Mouse (Mus musculus) stomach, embryonic 15.5 days (tissue): ENCODE measurements around the gene Hist1h2bp. TPM values are rescaled to one million over a fixed set of nuclear protein-coding genes. Genes with fewer than 3 reads are reported as not detected.
"Not testable (repeated sequence)": the region's sequence is repeated elsewhere in the genome, so short reads cannot be mapped to it uniquely, and the experiment has no call there.

Experiments used
- ATAC-seq: fragments of 200-750 bp; cut with Nextera tagmentation; 2 replicates; pipeline ENCODE4 v1.8.0; 2017; ENCODE audit warnings: low read depth, moderate number of reproducible peaks, moderate TSS enrichment; ENCODE audit not compliant: insufficient read depth, low FRiP score
- H3K27ac ChIP-seq: fragments of 300-500 bp; sonication (generic); 2 replicates; pipeline ENCODE4 v1.5.1; 2015; ENCODE audit warnings: mild to moderate bottlenecking, inconsistent platforms
- H3K27me3 ChIP-seq: fragments of 300-500 bp; sonication (generic); replicated peaks from 2 replicates; pipeline ENCODE4 v1.6.1; 2015; ENCODE audit warnings: inconsistent platforms
- H3K36me3 ChIP-seq: fragments of 300-500 bp; sonication (generic); 2 replicates; pipeline ENCODE4 v1.6.1; 2015; ENCODE audit warnings: inconsistent platforms
- H3K4me1 ChIP-seq: fragments of 300-500 bp; sonication (generic); 2 replicates; pipeline ENCODE4 v1.6.1; 2015; ENCODE audit warnings: inconsistent platforms
- H3K4me2 ChIP-seq: fragments of 300-500 bp; sonication (generic); 2 replicates; pipeline ENCODE4 v1.6.1; 2015; ENCODE audit warnings: mild to moderate bottlenecking, inconsistent platforms
- H3K4me3 ChIP-seq: fragments of 300-500 bp; sonication (generic); replicated peaks from 2 replicates; pipeline ENCODE4 v1.5.1; 2015; ENCODE audit warnings: inconsistent platforms
- H3K9ac ChIP-seq: fragments of 300-500 bp; sonication (generic); 2 replicates; pipeline ENCODE4 v1.6.1; 2015; ENCODE audit warnings: inconsistent platforms
- H3K9me3 ChIP-seq: fragments of 300-500 bp; sonication (generic); 2 replicates; pipeline ENCODE4 v1.6.1; 2016; ENCODE audit warnings: inconsistent platforms
- WGBS: fragments of 180-500 bp; shearing (Covaris S2); methylation state at CpG from one replicate; pipeline ENCODE4 v1.1.7; 2015; 5-methylcytosine and 5-hydroxymethylcytosine counted together
- polyA plus RNA-seq: library from polyadenylated mRNA; unstranded; fragments of >200 nt; fragmentation: Nextera tagmentation; extraction: Ambion mirVana; gene quantifications from 2 replicates; pipeline ENCODE4 v1.2.1, GENCODE M21; 2015

The Hist1h2bp gene
- polyA plus RNA-seq, 1 experiment from 2014 or later: 2.1 TPM

DNA sequence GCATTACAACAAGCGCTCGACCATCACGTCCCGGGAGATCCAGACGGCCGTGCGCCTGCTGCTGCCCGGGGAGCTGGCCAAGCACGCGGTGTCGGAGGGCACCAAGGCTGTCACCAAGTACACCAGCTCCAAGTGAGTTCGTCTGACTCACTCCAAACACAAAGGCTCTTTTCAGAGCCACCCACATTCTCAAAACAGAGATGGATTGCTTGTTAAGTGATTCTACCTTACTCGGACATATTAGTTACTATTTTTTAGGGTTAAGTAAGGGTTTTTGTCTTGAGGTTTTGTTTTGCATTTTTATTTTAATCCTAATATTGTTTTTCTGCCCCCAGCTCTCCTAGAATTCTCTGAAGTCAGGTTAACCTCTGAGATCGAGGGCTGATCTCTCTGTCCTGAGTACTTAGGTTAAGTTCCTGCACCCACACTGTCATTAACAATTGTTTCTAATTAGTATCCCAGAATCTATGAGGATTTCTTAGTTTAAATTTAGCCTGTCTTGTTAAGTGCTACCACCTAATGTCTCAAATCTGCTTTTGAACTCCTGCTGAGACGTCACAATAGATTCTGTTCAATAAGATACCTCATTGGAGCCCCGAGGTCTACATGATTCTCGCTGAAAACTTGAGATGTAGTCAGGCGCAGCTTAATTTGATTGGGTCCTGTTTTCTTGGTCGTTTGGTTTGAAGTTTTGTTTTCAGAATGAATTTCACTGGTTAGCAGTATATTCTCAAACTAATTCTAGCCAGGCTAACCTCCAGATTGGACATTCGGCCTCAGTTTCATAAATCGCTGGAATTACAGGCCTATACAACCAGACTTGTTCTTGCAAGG is 716 bp downstream of the Hist1h2bp start:
- 19% methylated on average over 16 of the region's 21 CpGs for WGBS
- H3K9ac ChIP-seq: no peak overlapping the region; the same call in 1 of the 2 replicates
- ATAC-seq: 0 out of 2 replicates have a peak, but pooled peaks have one; percentile 1

DNA sequence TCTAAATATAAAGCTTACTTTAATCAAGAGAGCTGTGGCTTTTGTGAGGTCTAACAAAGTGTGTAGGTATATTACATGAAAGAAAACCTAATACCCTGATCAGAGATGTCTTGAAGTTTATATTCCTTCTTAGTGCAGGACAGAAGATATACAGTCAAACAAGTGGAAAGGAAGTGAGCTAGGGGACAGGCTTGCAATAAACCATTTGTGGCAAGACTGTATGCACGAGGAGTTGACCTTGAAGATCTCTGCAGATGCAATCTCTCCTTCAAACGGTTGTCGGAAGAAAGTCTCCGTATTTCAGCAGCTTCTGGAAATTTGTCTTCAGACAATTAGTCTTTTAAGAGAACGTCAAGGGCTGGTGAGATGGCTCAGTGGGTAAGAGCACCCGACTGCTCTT is 2.7 kb downstream of the Hist1h2bp start:
- Histone ChIP-seq H3K4me1 (0 out of 2 replicates have a peak, but pooled peaks cover 3% of the 10 kb centered on the region), H3K4me3 (no peak overlapping the region), H3K36me3 (no peaks in the 10 kb centered on the region), H3K27ac (no peak overlapping the region), H3K4me2 (no peak overlapping the region), H3K27me3 (no peaks in the 10 kb centered on the region), H3K9ac (no peak overlapping the region), H3K9me3 (no peaks in the 10 kb centered on the region)
- no peak for ATAC-seq
- WGBS: 45% methylated on average over 6 of the region's 6 CpGs

More for the DNA sequence above, 716 bp downstream of the Hist1h2bp start:
- Histone ChIP-seq H3K27me3 (no peaks in the 10 kb centered on the region), H3K36me3 (no peaks in the 10 kb centered on the region), H3K4me3 (peak overlapping the region; percentile 37; the same call in 1 of the 2 replicates), H3K4me2 (peak overlapping the region; percentile 55), H3K4me1 (peaks cover 12% of the 10 kb centered on the region), H3K27ac (peak overlapping the region; percentile 75), H3K9me3 (no peaks in the 10 kb centered on the region)

DNA sequence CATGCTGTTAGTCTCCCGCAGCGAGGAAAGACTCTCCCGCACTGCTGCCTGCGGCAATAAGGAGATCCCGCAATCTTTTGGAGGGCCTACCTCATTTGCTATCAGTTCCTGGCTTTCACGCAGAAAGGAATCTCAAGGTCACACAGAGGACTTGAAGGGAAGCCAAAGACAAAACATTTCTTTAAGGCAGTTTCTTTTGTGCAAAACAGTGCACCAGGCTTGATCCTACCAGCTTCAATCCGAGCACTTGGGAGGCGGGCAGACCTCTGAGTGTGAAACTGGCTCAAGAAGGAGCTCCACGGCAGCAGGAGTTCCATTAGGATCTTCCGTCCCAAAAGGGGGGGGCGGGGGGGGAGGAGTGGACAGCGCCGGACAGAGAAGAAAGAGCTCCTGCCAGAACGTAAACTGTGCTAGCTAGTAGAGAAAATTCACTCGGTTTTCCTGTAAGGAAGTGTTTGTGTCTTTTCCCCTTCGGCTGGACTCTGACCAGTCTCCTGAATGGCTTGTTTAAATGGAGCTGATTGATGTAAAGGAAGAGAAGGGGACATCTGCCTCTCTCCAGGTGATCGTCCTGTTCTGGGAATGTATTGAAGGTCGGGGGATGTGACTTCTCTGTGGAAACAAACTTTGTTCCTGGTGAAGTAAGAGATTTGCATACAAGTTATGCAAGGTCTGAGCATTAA is 3.5 kb downstream of the Hist1h2bp start:
- Histone ChIP-seq H3K27me3 (no peaks in the 10 kb centered on the region), H3K4me3 (peak overlapping the region; percentile 13; the same call in 1 of the 2 replicates), H3K9me3 (no peaks in the 10 kb centered on the region), H3K9ac (0 out of 2 replicates have a peak overlapping the region, but pooled peaks have one; percentile 12), H3K4me1 (0 out of 2 replicates have a peak, but pooled peaks cover 3% of the 10 kb centered on the region), H3K4me2 (peak overlapping the region; percentile 49), H3K27ac (peak overlapping the region; percentile 35), H3K36me3 (no peaks in the 10 kb centered on the region)
- 16% methylated on average over 17 of the region's 18 CpGs for WGBS
- ATAC-seq: no peak

DNA sequence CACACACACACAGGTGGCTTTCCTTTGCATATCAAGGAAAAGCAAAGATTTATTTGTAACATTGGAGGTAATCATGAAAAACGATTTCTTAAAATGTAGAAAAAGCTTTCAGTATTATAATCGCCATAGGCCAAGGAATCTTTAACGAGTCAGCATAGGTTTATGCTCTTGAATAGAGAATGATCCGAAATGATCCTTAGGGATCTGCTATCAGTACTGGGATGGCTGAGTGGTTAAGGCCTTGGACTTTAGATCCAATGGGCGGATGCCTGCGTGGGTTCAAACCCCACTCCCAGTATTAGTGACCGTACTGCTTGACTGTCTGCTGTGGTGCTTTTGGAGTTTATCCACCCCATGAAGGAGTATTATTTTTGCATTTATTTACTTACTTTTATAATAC is 8.3 kb downstream of the Hist1h2bp start:
- Histone ChIP-seq H3K4me2 (no peak overlapping the region), H3K9ac (no peak overlapping the region), H3K4me1 (0 out of 2 replicates have a peak, but pooled peaks cover under 1% of the 10 kb centered on the region), H3K27ac (no peak overlapping the region), H3K9me3 (no peaks in the 10 kb centered on the region), H3K4me3 (no peak overlapping the region), H3K36me3 (no peaks in the 10 kb centered on the region), H3K27me3 (no peaks in the 10 kb centered on the region)
- 90% methylated on average over 7 of the region's 7 CpGs for WGBS
- no peak for ATAC-seq

DNA sequence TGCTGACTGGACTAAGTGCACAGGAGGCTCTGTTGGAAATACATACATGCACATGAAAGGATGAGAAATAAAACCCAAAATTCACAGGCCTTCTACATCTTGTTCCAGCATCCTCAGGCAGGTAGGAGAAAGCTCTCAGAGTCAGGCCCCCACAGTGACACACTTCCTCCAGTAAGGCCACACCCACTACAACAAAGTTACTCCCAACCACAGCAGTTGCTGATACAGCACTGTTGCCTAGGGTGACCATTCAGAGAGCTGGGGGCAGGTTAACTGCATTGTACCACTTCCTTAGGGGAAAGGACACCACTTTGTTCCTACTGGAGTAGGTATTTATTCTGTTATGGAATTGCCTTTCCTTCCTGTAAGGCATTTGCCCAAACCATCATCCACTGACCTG is 9.9 kb downstream of the Hist1h2bp start:
- not testable (repeated sequence) for H3K9ac ChIP-seq, H3K27me3 ChIP-seq, ATAC-seq, H3K4me2 ChIP-seq, H3K9me3 ChIP-seq, H3K4me1 ChIP-seq, H3K27ac ChIP-seq, H3K36me3 ChIP-seq, H3K4me3 ChIP-seq

DNA sequence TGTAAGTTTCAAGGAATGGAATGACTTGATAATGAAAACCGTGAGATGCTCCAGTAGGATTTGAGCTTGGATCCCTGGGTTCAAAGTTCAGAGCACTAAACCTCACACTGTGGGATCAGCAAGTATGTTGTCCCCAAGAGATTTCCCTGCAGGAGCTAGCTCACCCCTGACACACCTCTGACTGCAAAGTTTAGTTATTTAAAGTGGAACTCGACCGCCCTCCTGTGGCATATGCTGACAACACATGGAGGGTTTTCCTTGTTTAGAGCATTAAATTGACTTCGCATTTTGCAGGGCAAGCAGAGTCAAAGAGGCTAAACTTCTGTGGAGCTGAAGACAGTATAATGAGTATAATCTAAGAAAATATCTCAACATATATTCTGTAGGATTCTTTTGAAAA is 15.8 kb downstream of the Hist1h2bp start:
- not testable (repeated sequence) for H3K27ac ChIP-seq, H3K27me3 ChIP-seq, H3K4me1 ChIP-seq, H3K4me2 ChIP-seq, H3K36me3 ChIP-seq, H3K4me3 ChIP-seq, H3K9ac ChIP-seq, H3K9me3 ChIP-seq
- peak; percentile 72; the same call in 1 of the 2 replicates for ATAC-seq
- WGBS: no CpG with 5 or more reads among the region's 4 CpGs

DNA sequence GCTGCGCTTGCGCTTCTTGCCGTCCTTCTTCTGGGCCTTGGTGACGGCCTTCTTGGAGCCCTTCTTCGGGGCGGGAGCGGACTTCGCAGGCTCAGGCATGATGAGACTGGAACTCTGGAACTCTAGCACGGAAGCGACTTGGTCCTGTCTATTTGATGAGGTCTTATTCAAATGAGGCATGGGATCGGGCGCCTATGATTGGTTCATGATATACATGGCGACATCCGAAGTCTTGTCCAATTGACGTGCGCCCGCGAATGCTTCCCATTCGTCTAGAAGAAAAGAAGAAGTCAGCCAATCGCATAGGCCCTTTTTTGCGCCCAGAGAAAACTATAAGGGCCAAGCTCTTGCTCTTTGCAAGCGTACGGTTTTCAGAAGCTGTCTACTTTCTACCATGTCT is 22.8 kb downstream of the Hist1h2bp start, which contains the start of the genes Hist1h2bq and Hist1h2ao:
Gene Hist1h2bq, minus strand, starts transcription at position 125 of the 400 bp plus-strand sequence.
Gene Hist1h2ao, plus strand, starts transcription at position 393 of the 400 bp plus-strand sequence.
- H3K4me1 ChIP-seq, H3K4me2 ChIP-seq, H3K9ac ChIP-seq, H3K27me3 ChIP-seq, H3K27ac ChIP-seq, H3K36me3 ChIP-seq, H3K9me3 ChIP-seq, H3K4me3 ChIP-seq: not testable (repeated sequence)
- peak; percentile 95 for ATAC-seq
- WGBS: no CpG with 5 or more reads among the region's 23 CpGs

DNA sequence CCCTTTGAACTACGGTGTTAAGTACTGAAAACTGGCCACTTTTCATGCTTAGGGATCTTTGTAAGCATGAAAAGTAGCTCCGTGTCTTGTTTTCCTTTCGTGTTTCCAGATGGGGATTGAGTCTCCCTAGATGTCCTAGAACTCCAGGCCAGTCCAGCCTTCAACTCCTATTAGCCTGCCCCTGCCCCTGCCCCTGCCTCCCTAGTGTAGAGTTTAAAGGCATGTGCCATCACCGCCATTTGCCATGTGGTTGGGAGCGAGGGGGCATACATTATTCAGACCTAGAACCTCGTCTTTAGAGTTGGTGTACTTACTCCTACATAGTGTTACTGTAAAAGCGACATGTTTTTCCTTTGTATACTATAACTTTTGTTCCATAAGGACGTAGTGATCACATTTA is 23.8 kb downstream of the Hist1h2bp start:
- ATAC-seq, H3K9me3 ChIP-seq, H3K9ac ChIP-seq, H3K4me2 ChIP-seq, H3K36me3 ChIP-seq, H3K4me1 ChIP-seq, H3K4me3 ChIP-seq, H3K27me3 ChIP-seq, H3K27ac ChIP-seq: not testable (repeated sequence)
- WGBS: no CpG with 5 or more reads among the region's 8 CpGs

DNA sequence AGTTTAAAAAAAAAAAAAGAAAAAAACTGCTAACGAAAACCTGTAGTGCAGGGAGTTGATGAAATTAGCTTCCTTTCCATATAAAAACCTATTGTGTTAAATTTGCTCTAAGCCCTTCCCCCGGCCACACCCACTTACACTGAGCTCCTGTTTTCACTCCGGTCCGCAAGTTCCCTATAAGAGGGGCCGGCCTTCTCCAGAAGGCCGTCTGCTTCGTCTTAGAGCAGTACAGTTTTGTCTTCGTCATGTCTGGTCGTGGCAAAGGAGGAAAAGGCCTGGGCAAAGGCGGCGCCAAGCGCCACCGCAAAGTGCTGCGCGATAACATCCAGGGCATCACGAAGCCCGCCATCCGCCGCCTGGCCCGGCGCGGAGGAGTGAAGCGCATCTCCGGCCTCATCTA is 24.3 kb downstream of the Hist1h2bp start, which contains the start of gene Hist1h4m:
Gene Hist1h4m, plus strand, starts transcription at position 208 of the 400 bp plus-strand sequence.
- no CpG with 5 or more reads among the region's 24 CpGs for WGBS
- not testable (repeated sequence) for H3K4me1 ChIP-seq, H3K36me3 ChIP-seq, H3K4me3 ChIP-seq, H3K9ac ChIP-seq, H3K27ac ChIP-seq, H3K27me3 ChIP-seq, H3K9me3 ChIP-seq
- H3K4me2 ChIP-seq: peak within 1 kb of the TSS; percentile 44
- peak; percentile 40; the same call in 1 of the 2 replicates for ATAC-seq

DNA sequence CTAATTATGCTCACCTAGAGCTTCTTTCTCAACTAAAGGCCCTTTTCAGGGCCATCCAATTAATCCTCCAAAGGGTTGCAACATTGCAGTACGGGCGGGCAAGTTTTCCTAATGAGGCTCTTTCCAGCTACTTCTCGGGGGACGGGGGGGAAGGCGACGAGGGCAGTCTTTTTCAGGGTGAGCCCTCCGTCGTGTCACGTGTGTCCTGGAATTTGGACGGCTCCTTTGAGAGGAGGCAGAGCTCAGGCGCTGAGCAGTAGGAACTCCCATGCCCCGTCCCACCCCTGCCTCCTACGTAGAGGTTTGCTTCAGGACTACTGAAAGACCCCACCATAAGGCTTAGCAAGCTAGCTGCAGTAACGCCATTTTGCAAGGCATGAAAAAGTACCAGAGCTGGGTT is 24.8 kb downstream of the Hist1h2bp start:
- not testable (repeated sequence) for H3K4me3 ChIP-seq, H3K9ac ChIP-seq, H3K27me3 ChIP-seq, H3K27ac ChIP-seq, H3K9me3 ChIP-seq, H3K4me1 ChIP-seq, H3K36me3 ChIP-seq
- peak; percentile 44 for ATAC-seq
- WGBS: 0% methylated on average over 14 of the region's 14 CpGs
- H3K4me2 ChIP-seq: peak overlapping the region; percentile 44

DNA sequence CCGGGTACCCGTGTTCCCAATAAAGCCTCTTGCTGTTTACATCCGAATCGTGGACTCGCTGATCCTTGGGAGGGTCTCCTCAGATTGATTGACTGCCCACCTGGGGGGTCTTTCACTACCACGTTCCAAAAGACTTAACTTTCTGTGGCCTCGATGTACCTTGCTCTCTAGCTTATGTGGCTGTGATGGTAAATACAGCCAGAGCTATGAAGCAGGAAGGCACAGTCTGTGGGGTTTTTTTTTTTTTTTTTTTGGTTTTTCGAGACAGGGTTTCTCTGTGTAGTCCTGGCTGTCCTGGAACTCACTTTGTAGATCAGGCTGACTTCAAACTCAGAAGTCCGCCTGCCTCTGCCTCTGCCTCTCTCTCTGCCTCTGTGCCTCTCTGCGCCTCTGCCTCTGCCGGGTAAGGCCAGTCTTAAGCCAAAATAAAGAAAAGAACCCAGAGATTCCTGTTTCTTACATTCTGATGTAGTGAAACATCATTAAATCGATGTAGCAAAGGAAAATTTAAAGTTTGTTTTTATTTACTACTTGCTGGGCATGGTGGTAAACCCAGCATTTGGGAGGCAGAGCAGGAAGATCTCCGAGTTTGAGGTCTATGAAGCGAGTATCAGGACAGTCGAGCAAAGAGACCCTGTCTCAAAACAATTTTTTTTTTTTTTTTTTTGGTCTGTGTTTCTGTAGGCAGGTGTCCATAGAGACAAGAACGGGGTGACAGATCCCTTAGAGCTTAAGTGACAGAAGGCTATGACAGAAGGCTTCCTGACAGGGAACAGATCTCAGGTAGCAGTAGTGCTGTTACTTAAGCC is 33.0 kb downstream of the Hist1h2bp start:
- not testable (repeated sequence) for H3K9ac ChIP-seq, H3K27me3 ChIP-seq, H3K4me2 ChIP-seq, ATAC-seq, H3K4me3 ChIP-seq, H3K27ac ChIP-seq, H3K9me3 ChIP-seq, H3K4me1 ChIP-seq, H3K36me3 ChIP-seq
- WGBS: 65% methylated on average over 7 of the region's 16 CpGs
